Mouse (Mus musculus): ENCODE measurements at regions not wholly inside any gene's neighbourhood (a gene's known extent, or its start where the extent isn't known, plus 50 kb on each side); places are given as distances from the start of the nearest gene placed in this dataset.
"Not testable (repeated sequence)": the region's sequence is repeated elsewhere in the genome, so short reads cannot be mapped to it uniquely, and the experiment has no call there.

DNA sequence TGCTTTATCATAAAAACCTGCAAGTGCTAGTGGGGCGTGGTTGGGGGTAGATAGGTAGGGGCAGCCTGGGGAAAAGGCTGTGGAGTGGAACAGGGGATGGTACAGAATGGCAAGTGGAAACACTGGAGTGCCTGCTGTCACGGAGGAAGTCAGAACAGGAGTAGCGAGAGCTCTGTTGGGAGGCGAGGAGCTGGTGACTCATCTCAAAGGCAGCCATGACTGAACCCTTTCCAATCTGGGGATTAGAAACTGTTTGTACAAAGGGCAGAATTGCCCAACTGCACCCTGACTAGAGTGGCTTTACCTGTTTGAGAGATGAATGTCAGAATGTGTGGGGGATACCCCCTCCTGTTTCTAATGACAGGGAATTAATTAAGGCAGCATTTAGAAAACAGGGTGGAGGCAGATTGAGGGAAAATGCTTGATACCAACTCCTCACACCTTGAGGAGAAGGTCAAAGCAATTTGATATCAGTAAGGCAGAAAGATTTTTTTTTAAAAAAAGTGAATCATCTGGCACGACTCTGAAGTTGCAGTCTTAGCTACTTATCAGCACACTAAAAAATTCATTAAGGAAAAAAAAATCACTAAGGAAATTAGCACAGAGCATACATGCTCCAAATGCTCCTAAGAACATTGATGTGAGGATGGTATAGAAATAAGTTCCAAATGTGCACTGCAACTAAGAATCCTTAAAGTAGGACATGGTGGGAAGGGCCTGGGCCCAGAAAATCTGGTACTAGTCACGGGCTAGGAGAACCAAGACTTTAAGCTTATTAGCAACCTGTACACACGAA, 54.7 kb upstream of the Usp25 start:
- no peak for TF ChIP-seq POLR2A (IDR thresholded peaks at IDR 0.05; ENCODE audit: low read depth, low read length)
- TF ChIP-seq CTCF (conservative IDR thresholded peaks at IDR 0.05; ENCODE audit: insufficient read depth, insufficient read length, low read depth, low read length) = no peak
- Histone ChIP-seq H3K27me3 (replicated peaks; ENCODE audit: control insufficient read depth, insufficient read depth, low read length) (no peaks in the 10 kb centered on the region), H3K36me3 (ENCODE audit: control insufficient read depth, insufficient read depth, low read length) (no peaks in the 10 kb centered on the region), H3K27ac (ENCODE audit: insufficient read depth, low read depth, low read length) (no peak overlapping the region), H3K4me1 (ENCODE audit: control insufficient read depth, insufficient read depth, low read length) (no peaks in the 10 kb centered on the region), H3K4me3 (ENCODE audit: insufficient read depth, low read depth, low read length) (no peak overlapping the region)
- DNase-seq = no peak
- WGBS = 59% methylated on average over 7 of the region's 7 CpGs

DNA sequence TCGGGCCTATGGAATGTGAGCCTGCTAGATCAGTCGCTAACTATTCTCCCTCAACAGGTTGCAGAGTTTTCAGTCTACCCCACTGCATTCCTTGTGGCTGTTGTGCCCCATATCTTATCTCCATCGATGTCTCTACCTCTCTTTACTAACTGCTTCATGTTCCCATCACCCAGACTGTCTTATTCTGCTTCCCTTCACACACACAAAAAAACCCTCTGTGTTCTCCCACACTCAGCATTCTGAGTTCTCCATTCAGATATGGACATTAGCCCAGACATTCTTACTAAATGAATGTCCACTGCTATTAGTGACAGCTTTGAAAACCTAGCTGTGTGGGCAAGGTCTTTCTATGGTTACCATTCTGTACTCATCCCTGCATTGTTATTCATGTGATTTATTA, 56.0 kb upstream of the Usp25 start:
- Histone ChIP-seq H3K4me1 (ENCODE audit: control insufficient read depth, insufficient read depth, low read length) (no peaks in the 10 kb centered on the region), H3K27me3 (replicated peaks; ENCODE audit: control insufficient read depth, insufficient read depth, low read length) (no peaks in the 10 kb centered on the region), H3K4me3 (ENCODE audit: insufficient read depth, low read depth, low read length) (no peak overlapping the region), H3K27ac (ENCODE audit: insufficient read depth, low read depth, low read length) (no peak overlapping the region), H3K36me3 (ENCODE audit: control insufficient read depth, insufficient read depth, low read length) (no peaks in the 10 kb centered on the region)
- TF ChIP-seq POLR2A (IDR thresholded peaks at IDR 0.05; ENCODE audit: low read depth, low read length) = no peak
- no peak for TF ChIP-seq CTCF (conservative IDR thresholded peaks at IDR 0.05; ENCODE audit: insufficient read depth, insufficient read length, low read depth, low read length)
- WGBS = 73% methylated on average over 3 of the region's 3 CpGs
- no peak for DNase-seq

DNA sequence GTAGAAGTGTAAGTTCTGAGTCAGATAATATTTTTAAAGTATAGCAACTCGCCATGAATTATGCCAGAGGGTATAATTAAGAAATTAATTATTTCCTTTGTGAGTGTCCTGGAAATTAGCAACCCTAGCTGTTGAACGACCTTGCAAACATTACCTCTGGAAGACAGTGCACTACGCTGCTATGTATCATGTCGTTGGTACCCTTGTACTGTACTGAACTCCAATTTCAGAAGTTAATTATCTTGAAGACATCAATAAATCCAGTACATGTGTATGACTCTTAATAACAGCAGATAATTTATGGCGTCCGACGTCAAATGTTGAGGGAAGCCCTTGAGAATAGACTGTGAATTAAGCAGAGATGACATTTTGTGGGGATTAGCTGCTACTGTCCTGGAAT, 56.4 kb upstream of the Usp25 start:
- no peaks in the 10 kb centered on the region for H3K36me3 ChIP-seq (ENCODE audit: control insufficient read depth, insufficient read depth, low read length)
- H3K27ac ChIP-seq (ENCODE audit: insufficient read depth, low read depth, low read length) = no peak overlapping the region
- no peaks in the 10 kb centered on the region for H3K4me1 ChIP-seq (ENCODE audit: control insufficient read depth, insufficient read depth, low read length)
- no peaks in the 10 kb centered on the region for H3K27me3 ChIP-seq (replicated peaks; ENCODE audit: control insufficient read depth, insufficient read depth, low read length)
- WGBS = 72% methylated on average over 7 of the region's 7 CpGs
- no peak for DNase-seq
- no peak overlapping the region for H3K4me3 ChIP-seq (ENCODE audit: insufficient read depth, low read depth, low read length)
- TF ChIP-seq CTCF (conservative IDR thresholded peaks at IDR 0.05; ENCODE audit: insufficient read depth, insufficient read length, low read depth, low read length) = no peak
- no peak for TF ChIP-seq POLR2A (IDR thresholded peaks at IDR 0.05; ENCODE audit: low read depth, low read length)

DNA sequence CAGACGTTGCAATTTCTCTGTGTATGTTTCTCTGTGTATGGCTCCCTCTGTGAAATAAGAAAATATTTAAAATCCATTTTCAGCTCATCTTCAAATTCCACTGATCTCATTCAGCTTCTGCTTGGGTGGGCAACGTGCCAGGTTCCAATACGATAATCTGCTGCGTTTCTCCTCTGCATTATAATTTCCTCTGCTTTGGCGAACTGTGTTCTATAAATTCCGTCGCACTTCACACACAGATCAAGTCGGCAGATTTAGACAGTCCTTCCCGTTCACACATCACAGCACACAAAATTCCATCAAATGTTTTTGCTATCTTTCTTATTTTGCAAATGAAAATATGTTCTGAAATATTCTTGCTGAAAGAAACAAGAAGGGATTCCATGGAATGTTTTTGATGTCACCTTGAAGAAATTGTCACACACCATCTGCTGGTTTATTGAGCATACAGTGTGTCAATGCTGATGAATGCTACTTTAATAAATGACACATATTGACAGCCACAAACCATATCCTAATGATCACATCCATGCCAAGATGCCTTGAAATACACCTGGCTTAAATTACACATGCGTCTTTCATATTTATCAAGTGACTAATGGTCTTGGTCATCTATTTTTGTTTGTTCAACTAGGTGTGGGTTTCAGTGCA, 62.5 kb upstream of the Usp25 start:
- Histone ChIP-seq H3K4me3 (ENCODE audit: insufficient read depth, low read depth, low read length) (no peak overlapping the region), H3K27me3 (replicated peaks; ENCODE audit: control insufficient read depth, insufficient read depth, low read length) (no peaks in the 10 kb centered on the region), H3K36me3 (ENCODE audit: control insufficient read depth, insufficient read depth, low read length) (no peaks in the 10 kb centered on the region), H3K27ac (ENCODE audit: insufficient read depth, low read depth, low read length) (no peak overlapping the region), H3K4me1 (ENCODE audit: control insufficient read depth, insufficient read depth, low read length) (no peaks in the 10 kb centered on the region)
- no peak for DNase-seq
- TF ChIP-seq CTCF (conservative IDR thresholded peaks at IDR 0.05; ENCODE audit: insufficient read depth, insufficient read length, low read depth, low read length) (no peak), POLR2A (IDR thresholded peaks at IDR 0.05; ENCODE audit: low read depth, low read length) (no peak)
- WGBS = 75% methylated on average over 10 of the region's 10 CpGs

DNA sequence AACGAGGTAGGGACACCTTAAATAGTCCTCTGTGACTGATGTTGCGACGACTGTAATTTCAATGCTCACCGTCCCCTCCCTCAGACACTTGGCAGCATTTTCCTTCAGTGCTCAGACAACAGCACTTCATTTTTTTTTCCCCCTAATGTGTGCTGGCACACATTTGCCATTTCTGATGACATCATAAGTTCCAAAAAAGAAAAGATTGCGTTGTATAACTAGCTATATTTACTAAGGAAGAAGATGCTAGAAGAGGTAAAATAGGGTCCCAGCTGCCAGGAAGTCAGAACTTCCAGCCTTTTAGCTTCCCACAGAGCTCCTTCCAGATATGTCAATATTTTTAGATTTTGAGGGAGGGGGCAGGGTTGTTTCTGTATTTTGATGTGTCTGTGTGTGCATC, 66.5 kb upstream of the Usp25 start:
- WGBS = 67% methylated on average over 5 of the region's 5 CpGs
- H3K36me3 ChIP-seq (ENCODE audit: control insufficient read depth, insufficient read depth, low read length) = no peaks in the 10 kb centered on the region

DNA sequence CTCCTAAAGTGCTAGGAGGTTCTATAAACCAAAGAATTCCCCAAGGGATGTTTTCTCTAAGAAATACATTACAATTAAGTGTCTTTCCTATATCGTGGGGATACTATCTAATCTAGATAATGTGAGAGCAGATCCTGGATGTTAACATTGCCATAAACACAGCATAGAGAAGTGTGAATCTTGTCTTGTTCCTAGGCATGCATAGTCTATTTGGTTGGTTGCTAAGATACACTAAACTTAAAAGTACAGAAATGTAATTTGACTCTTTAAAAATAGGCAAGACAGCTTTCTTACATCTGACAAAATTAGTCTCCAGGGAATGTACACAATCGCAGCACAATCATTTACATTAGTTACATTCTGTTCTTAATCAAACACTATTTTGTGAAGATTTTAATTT, 75.4 kb upstream of the Usp25 start:
- Histone ChIP-seq H3K4me1 (ENCODE audit: control insufficient read depth, insufficient read depth, low read length) (no peaks in the 10 kb centered on the region), H3K27ac (ENCODE audit: insufficient read depth, low read depth, low read length) (no peak overlapping the region), H3K4me3 (ENCODE audit: insufficient read depth, low read depth, low read length) (no peak overlapping the region), H3K36me3 (ENCODE audit: control insufficient read depth, insufficient read depth, low read length) (no peaks in the 10 kb centered on the region), H3K27me3 (replicated peaks; ENCODE audit: control insufficient read depth, insufficient read depth, low read length) (no peaks in the 10 kb centered on the region)
- no peak for TF ChIP-seq POLR2A (IDR thresholded peaks at IDR 0.05; ENCODE audit: low read depth, low read length)
- no peak for TF ChIP-seq CTCF (conservative IDR thresholded peaks at IDR 0.05; ENCODE audit: insufficient read depth, insufficient read length, low read depth, low read length)
- 70% methylated on average over 2 of the region's 2 CpGs for WGBS
- DNase-seq = no peak

More for the DNA sequence above, 66.5 kb upstream of the Usp25 start:
- H3K4me3 ChIP-seq (ENCODE audit: insufficient read depth, low read depth, low read length) = no peak overlapping the region
- H3K4me1 ChIP-seq (ENCODE audit: control insufficient read depth, insufficient read depth, low read length) = no peaks in the 10 kb centered on the region
- TF ChIP-seq POLR2A (IDR thresholded peaks at IDR 0.05; ENCODE audit: low read depth, low read length) (no peak), CTCF (conservative IDR thresholded peaks at IDR 0.05; ENCODE audit: insufficient read depth, insufficient read length, low read depth, low read length) (no peak)
- no peak for DNase-seq
- H3K27me3 ChIP-seq (replicated peaks; ENCODE audit: control insufficient read depth, insufficient read depth, low read length) = no peaks in the 10 kb centered on the region
- H3K27ac ChIP-seq (ENCODE audit: insufficient read depth, low read depth, low read length) = no peak overlapping the region

DNA sequence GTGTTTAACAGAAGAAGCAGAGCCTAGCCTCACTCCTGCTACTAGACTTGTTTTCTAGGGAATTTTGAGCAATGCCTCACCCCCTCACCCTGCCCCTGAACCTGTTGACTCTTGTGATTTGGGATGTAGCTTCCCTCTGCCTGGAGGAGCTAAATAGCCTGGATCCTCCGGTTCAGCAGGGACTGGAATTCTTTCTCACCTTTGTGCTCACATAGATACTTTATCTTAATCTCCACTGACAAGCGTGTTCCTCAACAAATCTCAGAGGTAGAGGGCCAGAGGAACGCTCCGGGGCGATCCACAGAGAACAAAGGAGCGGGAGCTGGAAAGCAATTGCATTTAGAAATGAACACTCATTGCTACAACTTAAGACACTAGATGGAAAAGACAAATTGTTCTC, 85.6 kb upstream of the Usp25 start:
- TF ChIP-seq POLR2A (IDR thresholded peaks at IDR 0.05; ENCODE audit: low read depth, low read length) = no peak
- TF ChIP-seq CTCF (conservative IDR thresholded peaks at IDR 0.05; ENCODE audit: insufficient read depth, insufficient read length, low read depth, low read length) = no peak
- Histone ChIP-seq H3K36me3 (ENCODE audit: control insufficient read depth, insufficient read depth, low read length) (no peaks in the 10 kb centered on the region), H3K27me3 (replicated peaks; ENCODE audit: control insufficient read depth, insufficient read depth, low read length) (no peaks in the 10 kb centered on the region), H3K27ac (ENCODE audit: insufficient read depth, low read depth, low read length) (no peak overlapping the region), H3K4me3 (ENCODE audit: insufficient read depth, low read depth, low read length) (no peak overlapping the region), H3K4me1 (ENCODE audit: control insufficient read depth, insufficient read depth, low read length) (no peaks in the 10 kb centered on the region)
- 80% methylated on average over 6 of the region's 6 CpGs for WGBS
- no peak for DNase-seq

DNA sequence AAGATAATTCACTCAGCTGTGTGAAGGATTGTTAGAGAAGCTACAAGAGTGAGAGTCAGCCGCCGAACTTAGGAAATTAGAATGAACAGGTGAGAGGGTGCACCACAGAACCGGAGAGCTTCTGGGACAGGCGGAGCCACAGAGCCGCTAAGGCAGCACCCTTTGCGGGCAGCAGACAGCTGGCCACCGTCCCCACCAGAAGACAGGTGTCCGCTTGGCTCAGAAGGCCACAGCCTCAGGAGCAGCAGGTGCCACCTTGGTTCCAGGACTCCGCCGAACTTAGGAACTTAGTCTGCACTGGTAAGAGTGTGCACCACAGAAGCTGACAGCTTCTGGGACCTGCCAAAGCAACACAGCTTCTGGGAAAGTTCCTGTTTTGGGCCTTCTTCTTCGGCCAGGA, 93.4 kb upstream of the Usp25 start:
- not testable (repeated sequence) for H3K27ac ChIP-seq (ENCODE audit: insufficient read depth, low read depth, low read length); DNase-seq; H3K27me3 ChIP-seq (replicated peaks; ENCODE audit: control insufficient read depth, insufficient read depth, low read length); H3K4me1 ChIP-seq (ENCODE audit: control insufficient read depth, insufficient read depth, low read length); H3K4me3 ChIP-seq (ENCODE audit: insufficient read depth, low read depth, low read length); H3K36me3 ChIP-seq (ENCODE audit: control insufficient read depth, insufficient read depth, low read length)
- WGBS = 92% methylated on average over 11 of the region's 11 CpGs

All from kidney, adult 2 months (tissue).